Mouse (Mus musculus): ENCODE data around the gene Scyl1. TPM values are rescaled to one million over a fixed set of nuclear protein-coding genes. Genes with fewer than 3 reads are reported as not detected.
"Not testable (repeated sequence)": the region's sequence is repeated elsewhere in the genome, so short reads cannot be mapped to it uniquely, and the experiment has no call there.

Gene Scyl1
- 10 to 100 TPM in 1 of 2 experiments, 1 to 10 TPM in 1; 8.4 to 16.8 TPM for polyA plus RNA-seq (2017; shearing (Covaris generic))

- ATAC-seq, result peak; percentile 87
Observed at GRCm38 (mm10) chr19:5770925-5771860, at the start of gene Scyl1. Gene Scyl1 (minus strand): TSS chr19:5771419.

- no peak for ATAC-seq
Observed at GRCm38 (mm10) chr19:5819549-5819948, 48.3 kb upstream of the Scyl1 start.

GRCm38 (mm10) chr19:5818590-5818977 lies 47.4 kb upstream of the Scyl1 start:
- ATAC-seq, result no peak

GRCm38 (mm10) chr19:5817703-5818589 lies 46.7 kb upstream of the Scyl1 start:
- peak; percentile 53 for ATAC-seq

- ATAC-seq, result peak; percentile 95
Observed at GRCm38 (mm10) chr19:5815928-5816327, 44.7 kb upstream of the Scyl1 start.

GRCm38 (mm10) chr19:5815010-5815409 lies 43.8 kb upstream of the Scyl1 start:
- ATAC-seq, result no peak

- ATAC-seq, result not testable (repeated sequence)
Observed at GRCm38 (mm10) chr19:5814048-5814447, 42.8 kb upstream of the Scyl1 start.

GRCm38 (mm10) chr19:5813567-5813966 lies 42.3 kb upstream of the Scyl1 start:
- ATAC-seq, result no peak

GRCm38 (mm10) chr19:5811771-5812504 lies 40.7 kb upstream of the Scyl1 start:
- ATAC-seq, result no peak

- no peak for ATAC-seq
Observed at GRCm38 (mm10) chr19:5810840-5811563, 39.8 kb upstream of the Scyl1 start.

- ATAC-seq, result no peak
Observed at GRCm38 (mm10) chr19:5810103-5810839, 39.1 kb upstream of the Scyl1 start.

- no peak for ATAC-seq
Observed at GRCm38 (mm10) chr19:5809712-5810089, 38.5 kb upstream of the Scyl1 start.

- ATAC-seq, result no peak
Observed at GRCm38 (mm10) chr19:5808955-5809711, 37.9 kb upstream of the Scyl1 start.

GRCm38 (mm10) chr19:5807740-5808139 lies 36.5 kb upstream of the Scyl1 start:
- ATAC-seq, result no peak

- no peak for ATAC-seq
Observed at GRCm38 (mm10) chr19:5806809-5807205, 35.6 kb upstream of the Scyl1 start.

GRCm38 (mm10) chr19:5806051-5806808 lies 35.0 kb upstream of the Scyl1 start:
- no peak for ATAC-seq

GRCm38 (mm10) chr19:5804371-5804899 lies 33.2 kb upstream of the Scyl1 start:
- ATAC-seq, result no peak

- no peak for ATAC-seq
Observed at GRCm38 (mm10) chr19:5803881-5804279, 32.7 kb upstream of the Scyl1 start.

All from activated CD4-positive, CD25-positive, alpha-beta regulatory T cell, adult 4 months (primary cell).